Mouse (Mus musculus): ENCODE data around the gene Cckar. TPM values are rescaled to one million over a fixed set of nuclear protein-coding genes. Genes with fewer than 3 reads are reported as not detected.
"Not testable (repeated sequence)": the region's sequence is repeated elsewhere in the genome, so short reads cannot be mapped to it uniquely, and the experiment has no call there.

Cckar gene
- total RNA-seq, 2 experiments from 2014 or later: 0.12 to 0.14 TPM

GRCm38 (mm10) chr5:53673493-53674150, 33.9 kb downstream of the Cckar start:
- DNase-seq (ENCODE audit: low spot score in 2 of 2): not testable (repeated sequence)

GRCm38 (mm10) chr5:53672352-53672751, 35.2 kb downstream of the Cckar start:
- DNase-seq (ENCODE audit: low spot score in 2 of 2): peak; percentile 53 to 78

- DNase-seq (ENCODE audit: low spot score in 2 of 2): no peak
Observed at GRCm38 (mm10) chr5:53671507-53671906, 36.0 kb downstream of the Cckar start.

- no peak for DNase-seq (ENCODE audit: low spot score in 2 of 2)
Observed at GRCm38 (mm10) chr5:53670321-53670938, 37.1 kb downstream of the Cckar start.

GRCm38 (mm10) chr5:53668021-53668420, 39.5 kb downstream of the Cckar start:
- no peak for DNase-seq (ENCODE audit: low spot score in 2 of 2)

GRCm38 (mm10) chr5:53663665-53664064, 43.8 kb downstream of the Cckar start:
- no peak for DNase-seq (ENCODE audit: low spot score in 2 of 2)

- DNase-seq (ENCODE audit: low spot score in 2 of 2): no peak
Observed at GRCm38 (mm10) chr5:53662413-53662812, 45.1 kb downstream of the Cckar start.

GRCm38 (mm10) chr5:53661508-53661907, 46.0 kb downstream of the Cckar start:
- no peak for DNase-seq (ENCODE audit: low spot score in 2 of 2)

GRCm38 (mm10) chr5:53657925-53658324, 49.6 kb downstream of the Cckar start:
- DNase-seq (ENCODE audit: low spot score in 2 of 2): no peak

- DNase-seq (ENCODE audit: low spot score in 2 of 2): no peak
Observed at GRCm38 (mm10) chr5:53656596-53656995, 50.9 kb downstream of the Cckar start.

Other genes starting within 250 kb of the Cckar start
- gene Rbpj, start 241.6 kb downstream of the Cckar start, total RNA-seq (2021): 10 to 100 TPM; 26.9 to 29.3 TPM
- gene Tbc1d19, start 101.9 kb upstream of the Cckar start, total RNA-seq (2021): 10 to 100 TPM; 43.7 to 58.8 TPM